Mouse (Mus musculus) adrenal gland, postnatal 14 days (tissue): ENCODE measurements at regions not wholly inside any gene's neighbourhood (a gene's known extent, or its start where the extent isn't known, plus 50 kb on each side); places are given as distances from the start of the nearest gene placed in this dataset.

Experiments
- DNase-seq: peaks from one replicate; pipeline ENCODE4 v3.0.0; 2021; ENCODE audit warnings: mixed read lengths

- DNase-seq = no peak
These were observed 170.0 kb downstream of the Ppargc1a start for GRCm38 (mm10) chr5:51397528-51397927.

GRCm38 (mm10) chr5:51391319-51391718 lies 176.2 kb downstream of the Ppargc1a start:
- no peak for DNase-seq

GRCm38 (mm10) chr5:51387751-51388150 lies 179.8 kb downstream of the Ppargc1a start:
- no peak for DNase-seq

DNA sequence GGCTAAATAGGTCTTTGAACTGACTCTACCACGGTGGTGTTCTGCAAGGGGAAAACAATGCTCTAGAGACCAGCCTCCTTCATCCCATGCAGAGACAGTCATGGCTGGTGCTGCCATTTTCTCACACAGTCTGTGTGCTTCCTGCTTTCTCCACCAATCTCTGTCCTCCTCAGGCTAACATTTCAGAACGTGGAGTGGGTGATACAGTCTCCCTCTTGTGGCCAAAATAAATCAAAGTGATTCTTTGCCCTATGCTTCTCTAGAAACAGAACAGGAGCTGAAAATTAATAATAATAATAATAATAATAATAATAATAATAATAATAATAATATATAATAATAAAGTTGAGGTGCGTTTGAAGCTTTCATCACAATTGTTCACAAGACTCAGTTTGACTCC lies 181.1 kb downstream of the Ppargc1a start:
- DNase-seq = no peak

GRCm38 (mm10) chr5:51384278-51384677 lies 183.2 kb downstream of the Ppargc1a start:
- no peak for DNase-seq

DNA sequence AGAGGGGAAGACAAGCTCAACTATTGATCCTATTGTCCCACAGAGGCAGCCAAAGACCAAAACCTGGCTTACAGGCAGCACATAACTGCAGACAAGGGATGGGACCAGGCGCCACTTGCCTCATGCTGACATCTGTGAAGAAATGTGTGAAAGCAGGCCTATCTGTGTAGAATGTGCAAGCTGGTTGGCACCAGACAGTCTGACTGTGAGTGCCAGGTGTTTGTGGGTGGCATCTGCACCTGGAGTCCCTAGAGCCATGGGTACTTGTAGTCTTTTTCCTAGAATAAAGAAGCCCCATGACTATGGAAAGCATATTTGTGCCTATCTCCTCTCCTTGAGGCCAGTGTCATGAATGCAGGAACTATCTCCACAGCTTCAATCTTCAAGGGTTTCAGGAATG lies 208.4 kb downstream of the Ppargc1a start:
- no peak for DNase-seq

GRCm38 (mm10) chr5:51348256-51348655 lies 219.3 kb downstream of the Ppargc1a start:
- DNase-seq = no peak

DNA sequence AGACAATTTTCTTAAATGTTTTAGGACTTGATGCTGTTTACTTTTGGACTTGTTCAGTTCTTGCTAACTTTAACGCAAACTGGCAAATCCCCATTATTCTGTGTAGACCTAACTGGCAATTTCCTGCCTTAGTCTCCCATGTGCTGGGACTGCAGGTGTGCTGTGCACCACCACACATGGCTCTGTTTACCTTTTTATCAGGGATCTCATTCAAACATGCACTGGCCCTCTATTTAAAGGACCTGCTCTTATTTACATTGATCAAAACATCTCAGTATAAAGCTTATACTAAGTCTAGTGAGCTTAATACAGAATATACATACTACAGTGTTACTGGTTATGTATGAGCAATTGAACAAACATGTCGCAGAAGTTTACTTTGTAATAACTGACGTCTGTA lies 238.4 kb downstream of the Ppargc1a start:
- no peak for DNase-seq

GRCm38 (mm10) chr5:51289191-51289590 lies 278.3 kb downstream of the Ppargc1a start:
- DNase-seq = no peak

DNA sequence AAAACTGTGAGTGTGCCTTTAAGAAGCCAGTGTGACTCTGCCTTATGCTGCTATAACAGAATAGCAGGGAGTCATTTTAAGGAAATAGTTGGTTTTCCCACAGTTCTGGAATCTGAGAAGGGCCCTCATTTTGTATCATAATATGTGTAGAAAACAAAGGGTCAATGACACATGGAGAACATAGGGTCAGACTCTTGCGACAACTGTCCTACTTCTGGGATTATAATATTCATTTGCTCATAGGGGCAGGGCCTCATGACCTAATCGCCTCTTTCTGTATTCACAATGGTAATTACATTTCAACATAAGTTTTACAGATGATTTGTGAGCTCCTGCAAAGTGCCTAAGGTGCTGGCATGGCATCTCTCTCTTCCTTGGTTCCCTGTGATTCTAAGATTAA lies 279.3 kb downstream of the Ppargc1a start:
- DNase-seq = no peak

DNA sequence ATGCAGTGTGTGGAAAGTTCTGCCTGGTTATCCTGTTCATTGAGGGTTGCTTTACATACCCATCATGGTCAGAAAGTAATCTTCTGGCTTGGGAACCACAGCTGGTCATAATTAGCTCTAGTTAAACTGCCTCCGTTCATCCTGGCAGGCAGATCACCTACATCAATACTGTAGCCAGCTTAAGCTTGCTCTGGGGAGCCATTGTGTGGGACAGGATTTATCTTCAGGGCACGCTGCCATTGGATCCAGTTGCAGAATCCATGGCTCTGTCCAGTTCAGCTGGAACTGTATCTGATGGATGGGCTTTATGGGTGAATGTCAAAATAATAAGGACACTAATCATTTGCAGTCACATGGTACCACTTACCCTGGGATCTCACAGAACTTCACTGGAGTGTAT lies 326.4 kb downstream of the Ppargc1a start:
- peak; percentile 27 for DNase-seq

GRCm38 (mm10) chr5:51234004-51234355 lies 333.5 kb downstream of the Ppargc1a start:
- no peak for DNase-seq

GRCm38 (mm10) chr5:51233271-51234003 lies 334.1 kb downstream of the Ppargc1a start:
- no peak for DNase-seq

- DNase-seq = no peak
These were observed 337.7 kb downstream of the Ppargc1a start for GRCm38 (mm10) chr5:51229806-51230205.

- DNase-seq = no peak
These were observed 339.5 kb downstream of the Ppargc1a start for GRCm38 (mm10) chr5:51227996-51228395.

GRCm38 (mm10) chr5:51203266-51203665 lies 364.3 kb downstream of the Ppargc1a start:
- no peak for DNase-seq

DNA sequence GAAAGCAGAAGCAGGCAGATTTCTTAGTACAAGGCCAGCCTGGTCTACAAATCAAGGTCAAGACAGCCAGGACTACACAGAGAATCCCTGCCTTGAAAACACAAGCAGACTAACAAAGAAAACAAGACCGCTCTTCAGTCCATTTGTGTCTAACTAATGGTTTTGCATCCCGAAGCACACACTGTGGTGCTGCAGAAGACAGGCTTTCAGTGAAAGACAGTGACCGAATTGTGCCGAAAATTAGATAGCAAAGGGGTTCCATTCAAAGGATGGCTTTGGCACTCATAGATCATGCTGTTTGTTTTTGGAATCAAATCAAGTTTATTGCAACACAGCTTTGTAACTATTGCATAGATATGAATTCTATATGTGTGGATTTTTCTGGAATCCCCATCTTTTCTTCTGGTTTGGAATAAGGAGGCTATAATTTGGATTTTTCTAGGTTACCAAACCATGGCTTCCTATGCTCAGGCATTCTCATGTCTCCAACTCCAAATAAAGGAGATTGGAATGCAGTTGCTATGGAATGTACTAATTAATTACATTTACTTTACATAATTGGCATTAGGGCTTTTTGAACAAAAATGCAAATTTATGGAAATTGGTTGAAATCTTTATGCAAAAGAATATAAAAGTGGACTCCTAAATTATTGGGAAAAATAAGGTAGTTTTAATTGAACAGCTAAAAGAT lies 364.9 kb downstream of the Ppargc1a start:
- DNase-seq = no peak

DNA sequence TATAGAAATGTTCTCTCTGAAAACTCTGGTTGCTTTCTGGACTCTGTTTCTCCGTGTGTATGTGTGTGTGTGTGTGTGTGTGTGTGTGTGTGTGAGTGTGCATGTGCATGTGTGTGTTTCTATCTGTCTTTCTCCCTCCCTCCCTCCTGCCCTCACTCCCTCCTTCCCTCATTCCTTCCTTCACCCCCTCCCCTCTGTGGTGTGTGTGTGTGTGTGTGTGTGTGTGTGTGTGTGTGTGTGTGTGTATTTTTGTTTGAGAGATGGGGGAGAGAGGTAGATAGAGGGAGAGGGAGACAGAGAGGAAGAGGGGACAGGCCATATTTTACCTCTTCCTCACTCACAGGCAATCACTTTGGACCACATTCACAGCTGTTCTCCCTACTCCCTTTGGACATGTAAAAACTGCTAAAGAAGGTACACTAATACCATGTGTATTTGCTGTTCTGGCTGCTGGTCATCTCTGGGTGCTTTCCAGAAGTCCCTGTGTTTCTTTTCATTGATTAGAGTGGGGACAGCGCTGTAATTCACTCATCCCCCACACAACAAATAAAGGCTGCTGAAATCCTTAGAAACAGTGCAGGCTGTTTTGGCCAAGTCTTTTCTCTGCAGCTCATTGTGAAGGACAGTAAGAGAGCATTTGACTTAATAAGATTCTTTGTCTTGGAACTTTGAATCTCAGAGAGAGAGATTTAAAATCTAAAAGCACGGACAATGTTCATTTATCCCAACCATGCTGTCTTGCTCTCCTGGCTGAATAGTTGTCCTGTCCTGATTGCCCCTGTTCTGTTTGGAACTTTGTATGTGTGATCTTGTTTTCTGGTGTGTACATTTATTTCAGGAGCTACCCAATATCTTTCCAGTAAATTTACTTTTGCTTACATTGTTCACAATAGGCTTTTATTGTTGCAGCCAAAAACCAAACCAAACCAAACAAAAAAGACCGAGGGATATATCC lies 370.9 kb downstream of the Ppargc1a start:
- DNase-seq = no peak

DNA sequence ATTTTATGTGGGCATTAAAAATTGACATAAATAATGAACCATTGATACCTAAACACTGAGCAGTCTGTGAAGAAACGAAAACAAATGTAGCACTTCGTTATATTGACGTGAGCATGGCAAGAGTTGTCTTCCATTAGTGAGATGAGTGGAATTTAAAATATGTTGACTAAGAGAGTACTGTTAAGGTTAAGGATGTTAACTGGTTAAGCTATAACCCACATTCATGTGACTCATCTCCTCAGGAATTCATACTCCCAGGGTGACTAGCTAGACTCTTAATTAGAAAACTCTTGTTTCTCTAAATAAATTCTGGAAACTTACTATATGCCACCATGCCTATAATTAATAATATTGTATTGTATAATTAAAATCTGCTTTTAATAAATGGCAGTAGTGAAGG lies 376.9 kb downstream of the Ppargc1a start:
- no peak for DNase-seq

DNA sequence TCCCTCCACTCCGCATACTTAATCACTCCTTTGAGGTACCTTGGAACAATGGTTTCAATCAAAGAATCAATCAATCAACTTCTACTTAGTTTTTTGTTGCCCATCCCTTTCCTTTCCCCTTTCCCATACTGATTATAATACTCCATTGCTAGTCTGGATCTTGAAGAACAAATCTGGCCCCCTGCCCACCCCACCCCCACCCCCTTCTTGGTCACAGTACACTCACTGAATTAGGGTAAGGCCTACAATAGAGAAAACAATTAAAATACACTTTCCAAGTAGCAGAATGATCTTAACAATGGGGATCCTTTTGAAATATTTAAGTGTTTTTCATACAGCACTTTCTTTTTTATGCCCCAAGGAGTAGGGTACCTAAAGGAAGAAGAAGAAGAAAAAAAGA lies 397.7 kb downstream of the Ppargc1a start:
- DNase-seq = no peak

- DNase-seq = no peak
These were observed 399.3 kb downstream of the Ppargc1a start for GRCm38 (mm10) chr5:51168206-51168605.

GRCm38 (mm10) chr5:51156901-51157300 lies 410.6 kb downstream of the Ppargc1a start:
- DNase-seq = no peak

DNA sequence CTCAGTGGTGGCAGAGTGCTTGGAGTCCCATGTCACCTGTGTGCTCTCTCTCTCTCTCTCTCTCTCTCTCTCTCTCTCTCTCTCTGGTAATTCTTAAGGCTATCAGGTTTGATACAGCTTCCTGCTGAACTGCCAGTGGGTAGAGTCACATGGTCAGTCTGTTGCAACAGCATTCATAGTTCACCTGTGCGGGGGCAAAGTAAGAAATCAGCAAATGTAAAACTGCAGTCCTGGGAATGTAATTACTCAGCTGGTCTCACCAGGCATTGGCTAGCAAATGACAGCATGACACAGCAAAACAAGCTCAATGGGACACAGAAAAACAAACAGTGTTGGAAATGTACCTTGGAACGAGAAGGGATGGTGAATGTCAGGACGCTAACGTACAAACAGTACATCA lies 422.7 kb downstream of the Ppargc1a start:
- no peak for DNase-seq
